Mouse (Mus musculus): ENCODE results near the gene Col23a1.

- TF ChIP-seq POLR2A (IDR thresholded peaks at IDR 0.05; ENCODE audit: low read depth, low read length) (no peak), CTCF (IDR thresholded peaks at IDR 0.05; ENCODE audit: borderline replicate concordance, insufficient read depth, low read length) (no peak)
Measured at GRCm38 (mm10) chr11:51264352-51264751, 25.4 kb upstream of the Col23a1 start.

Data from embryonic fibroblast, embryonic 13.5 days (primary cell).